Mouse (Mus musculus) limb, embryonic 15.5 days (tissue): ENCODE results near the gene Cav2. TPM values are rescaled to one million over a fixed set of nuclear protein-coding genes. Genes with fewer than 3 reads are reported as not detected.

Experiments
- ATAC-seq: fragments of 200-750 bp; cut with Nextera tagmentation; 2 replicates; pipeline ENCODE4 v1.8.0; 2017; ENCODE audit warnings: low read depth, moderate TSS enrichment; ENCODE audit not compliant: insufficient number of reproducible peaks, low FRiP score, low TSS enrichment
- H3K27ac ChIP-seq: fragments of 300-500 bp; sonication (generic); 2 replicates; pipeline ENCODE4 v1.5.1; 2015; ENCODE audit warnings: moderate library complexity, mild to moderate bottlenecking, inconsistent platforms
- H3K27me3 ChIP-seq: fragments of 300-500 bp; sonication (generic); 2 replicates; pipeline ENCODE4 v1.6.1; 2015; ENCODE audit warnings: inconsistent platforms
- H3K36me3 ChIP-seq: fragments of 300-500 bp; sonication (generic); 2 replicates; pipeline ENCODE4 v1.6.1; 2015; ENCODE audit warnings: inconsistent platforms
- H3K4me1 ChIP-seq: fragments of 300-500 bp; sonication (generic); 2 replicates; pipeline ENCODE4 v1.6.1; 2015; ENCODE audit warnings: inconsistent platforms
- H3K4me2 ChIP-seq: fragments of 300-500 bp; sonication (generic); 2 replicates; pipeline ENCODE4 v1.6.1; 2015; ENCODE audit warnings: mild to moderate bottlenecking, inconsistent platforms
- H3K4me3 ChIP-seq: fragments of 300-500 bp; sonication (generic); 2 replicates; pipeline ENCODE4 v1.5.1; 2015; ENCODE audit warnings: mild to moderate bottlenecking, inconsistent platforms
- H3K9ac ChIP-seq: fragments of 300-500 bp; sonication (generic); 2 replicates; pipeline ENCODE4 v1.6.1; 2015; ENCODE audit warnings: inconsistent platforms
- H3K9me3 ChIP-seq: fragments of 300-500 bp; sonication (generic); 2 replicates; pipeline ENCODE4 v1.6.1; 2016; ENCODE audit warnings: inconsistent platforms
- WGBS: fragments of 180-500 bp; shearing (Covaris S2); methylation state at CpG from one replicate; pipeline ENCODE4 v1.1.7; 2015; 5-methylcytosine and 5-hydroxymethylcytosine counted together
- polyA plus RNA-seq: library from polyadenylated mRNA; unstranded; fragments of >200 nt; fragmentation: Nextera tagmentation; extraction: Ambion mirVana; gene quantifications from 2 replicates; pipeline ENCODE4 v1.2.1, GENCODE M21; 2015

Gene Cav2
- polyA plus RNA-seq, 1 experiment from 2014 or later: 32.6 TPM

- Histone ChIP-seq H3K4me1 (peaks cover 16% of the 10 kb centered on the region), H3K27ac (no peak overlapping the region), H3K9ac (no peak overlapping the region), H3K27me3 (0 out of 2 replicates have a peak, but pooled peaks cover 4% of the 10 kb centered on the region), H3K4me2 (no peak overlapping the region), H3K4me3 (no peak overlapping the region), H3K9me3 (no peaks in the 10 kb centered on the region), H3K36me3 (no peaks in the 10 kb centered on the region)
- ATAC-seq: no peak
- WGBS: 84% methylated on average over 3 of the region's 3 CpGs
Measured at GRCm38 (mm10) chr6:17278366-17278765, 2.6 kb upstream of the Cav2 start.

GRCm38 (mm10) chr6:17281757-17282092 is 740 bp downstream of the Cav2 start:
- H3K9me3 ChIP-seq: no peaks in the 10 kb centered on the region
- H3K27me3 ChIP-seq: 0 out of 2 replicates have a peak, but pooled peaks cover 4% of the 10 kb centered on the region
- peak overlapping the region; percentile 81 for H3K27ac ChIP-seq
- 23% methylated on average over 8 of the region's 8 CpGs for WGBS
- ATAC-seq: 0 out of 2 replicates have a peak, but pooled peaks have one; percentile 10
- H3K4me1 ChIP-seq: peaks cover 16% of the 10 kb centered on the region
- peak overlapping the region; percentile 44; the same call in 1 of the 2 replicates for H3K9ac ChIP-seq
- H3K4me2 ChIP-seq: peak overlapping the region; percentile 89
- H3K4me3 ChIP-seq: peak overlapping the region; percentile 52
- no peaks in the 10 kb centered on the region for H3K36me3 ChIP-seq

GRCm38 (mm10) chr6:17282159-17282558 is 1.2 kb downstream of the Cav2 start:
- peak overlapping the region; percentile 81 for H3K27ac ChIP-seq
- no peak for ATAC-seq
- 29% methylated on average over 5 of the region's 5 CpGs for WGBS
- peaks cover 16% of the 10 kb centered on the region for H3K4me1 ChIP-seq
- no peaks in the 10 kb centered on the region for H3K9me3 ChIP-seq
- H3K36me3 ChIP-seq: no peaks in the 10 kb centered on the region
- 0 out of 2 replicates have a peak, but pooled peaks cover 4% of the 10 kb centered on the region for H3K27me3 ChIP-seq
- H3K4me2 ChIP-seq: peak overlapping the region; percentile 89
- peak overlapping the region; percentile 52 for H3K4me3 ChIP-seq
- H3K9ac ChIP-seq: no peak overlapping the region

GRCm38 (mm10) chr6:17283834-17284233 is 2.8 kb downstream of the Cav2 start:
- WGBS: 81% methylated on average over 3 of the region's 3 CpGs
- Histone ChIP-seq H3K4me1 (peaks cover 16% of the 10 kb centered on the region), H3K9me3 (no peaks in the 10 kb centered on the region), H3K27me3 (0 out of 2 replicates have a peak, but pooled peaks cover 4% of the 10 kb centered on the region), H3K4me3 (no peak overlapping the region), H3K36me3 (no peaks in the 10 kb centered on the region), H3K4me2 (no peak overlapping the region), H3K9ac (no peak overlapping the region), H3K27ac (no peak overlapping the region)
- ATAC-seq: no peak

DNA sequence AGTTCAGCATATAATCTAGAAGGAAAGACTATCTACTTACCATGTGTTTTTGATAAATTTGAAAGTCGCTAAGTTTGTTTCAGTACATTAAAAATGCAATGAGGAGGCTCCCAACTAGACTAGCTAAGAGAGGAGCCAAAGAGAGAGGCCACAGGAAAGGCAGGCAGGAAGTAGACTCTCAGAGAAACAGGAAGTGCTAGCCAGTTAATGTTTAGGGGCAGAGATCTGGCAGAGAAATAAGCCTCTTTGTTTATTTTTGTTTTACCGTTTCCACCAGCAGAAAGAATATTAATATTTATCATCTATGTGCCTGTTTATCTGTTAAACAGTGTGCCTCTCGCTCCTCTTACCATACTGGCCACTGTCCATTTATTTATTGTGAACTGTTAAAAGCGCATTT is 5.4 kb downstream of the Cav2 start:
- H3K4me2 ChIP-seq: no peak overlapping the region
- no peaks in the 10 kb centered on the region for H3K36me3 ChIP-seq
- no peaks in the 10 kb centered on the region for H3K27me3 ChIP-seq
- 67% methylated on average over 4 of the region's 4 CpGs for WGBS
- ATAC-seq: no peak
- H3K27ac ChIP-seq: no peak overlapping the region
- H3K4me1 ChIP-seq: peaks cover 7% of the 10 kb centered on the region
- no peak overlapping the region for H3K9ac ChIP-seq
- no peaks in the 10 kb centered on the region for H3K9me3 ChIP-seq
- H3K4me3 ChIP-seq: no peak overlapping the region

- Histone ChIP-seq H3K27ac (no peak overlapping the region), H3K4me1 (no peaks in the 10 kb centered on the region), H3K4me3 (no peak overlapping the region), H3K36me3 (no peaks in the 10 kb centered on the region), H3K27me3 (no peaks in the 10 kb centered on the region), H3K9me3 (no peaks in the 10 kb centered on the region), H3K4me2 (no peak overlapping the region), H3K9ac (no peak overlapping the region)
- no peak for ATAC-seq
- 70% methylated on average over 5 of the region's 5 CpGs for WGBS
Measured at GRCm38 (mm10) chr6:17295116-17295515, 14.1 kb downstream of the Cav2 start.

DNA sequence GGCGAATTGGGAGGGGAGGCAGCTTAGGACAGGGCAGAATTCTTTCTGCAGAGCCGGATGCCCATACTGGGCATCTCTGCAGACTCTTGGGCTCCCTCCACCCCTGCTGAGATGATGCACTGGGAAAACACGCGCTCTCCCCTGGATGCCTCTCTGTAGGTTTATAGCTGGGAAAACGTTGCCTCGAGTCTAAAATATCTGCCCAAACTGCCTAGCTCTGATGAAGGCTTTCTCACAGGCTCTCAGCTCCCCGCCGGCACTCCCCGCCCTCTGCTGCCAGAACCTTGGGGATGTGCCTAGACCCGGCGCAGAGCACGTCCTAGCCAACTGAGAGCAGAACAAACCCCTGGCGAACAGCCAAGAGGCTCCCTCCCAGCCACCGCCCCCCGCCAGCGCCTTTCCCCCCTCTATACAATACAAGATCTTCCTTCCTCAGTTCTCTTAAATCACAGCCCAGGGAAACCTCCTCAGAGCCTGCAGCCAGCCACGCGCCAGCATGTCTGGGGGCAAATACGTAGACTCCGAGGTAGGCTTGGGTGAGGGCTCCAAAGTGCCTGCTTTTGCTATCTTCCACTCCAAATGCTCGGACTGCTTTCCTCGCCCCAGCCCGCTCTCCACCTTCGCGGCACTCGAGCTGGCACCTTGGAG is 25.1 kb downstream of the Cav2 start, which contains the start of gene Cav1:
Gene Cav1, plus strand, starts transcription at position 382 of the 648 bp plus-strand sequence.
- peak within 1 kb of the TSS; percentile 54 for H3K9ac ChIP-seq
- H3K4me3 ChIP-seq: peak within 1 kb of the TSS; percentile 47
- H3K27ac ChIP-seq: peak within 1 kb of the TSS; percentile 84
- 0 out of 2 replicates have a peak, but pooled peaks cover 11% of the 10 kb centered on the region for H3K27me3 ChIP-seq
- peak; percentile 78 for ATAC-seq
- peaks cover 22% of the 10 kb centered on the region for H3K4me1 ChIP-seq
- H3K36me3 ChIP-seq: no peaks in the 10 kb centered on the region
- under 1% methylated on average over 26 of the region's 26 CpGs for WGBS
- no peaks in the 10 kb centered on the region for H3K9me3 ChIP-seq
- peak within 1 kb of the TSS; percentile 82 for H3K4me2 ChIP-seq

DNA sequence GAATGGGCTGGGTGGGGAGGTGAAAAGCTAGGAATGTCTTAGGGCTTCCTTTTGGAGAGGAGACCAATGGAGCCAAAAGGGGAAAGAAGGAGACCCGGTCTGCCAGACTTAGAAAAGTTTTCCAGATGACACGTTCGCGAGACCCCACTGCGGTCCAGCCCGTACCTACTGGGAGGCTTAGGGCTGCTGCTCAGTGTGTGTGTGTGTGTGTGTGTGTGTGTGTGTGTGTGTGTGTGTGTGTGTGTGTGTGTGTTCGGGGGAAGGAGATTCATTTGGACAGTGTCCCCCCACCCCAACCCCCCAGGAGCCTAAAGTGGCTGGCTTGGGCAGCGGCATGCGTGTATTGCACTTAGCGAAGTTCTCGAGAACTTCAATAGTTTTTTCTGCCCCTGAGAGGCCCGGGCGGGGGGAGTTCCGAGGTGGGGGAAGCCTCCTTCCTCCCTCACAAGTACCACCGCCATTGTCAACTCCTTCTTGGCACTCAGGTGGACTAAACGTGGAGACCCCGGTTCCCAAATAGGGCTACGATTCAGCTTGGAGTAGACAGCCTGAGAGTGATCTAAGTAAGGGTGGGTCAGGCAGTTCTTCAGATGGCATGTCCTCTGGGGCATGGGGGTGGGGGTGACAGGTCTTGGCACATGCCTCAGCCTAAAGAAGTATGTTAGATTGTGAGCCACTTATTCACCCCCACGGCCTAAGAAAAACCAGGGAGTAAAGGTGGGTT is 25.8 kb downstream of the Cav2 start:
- H3K36me3 ChIP-seq: no peaks in the 10 kb centered on the region
- no peaks in the 10 kb centered on the region for H3K9me3 ChIP-seq
- 0 out of 2 replicates have a peak, but pooled peaks cover 11% of the 10 kb centered on the region for H3K27me3 ChIP-seq
- H3K4me1 ChIP-seq: peaks cover 22% of the 10 kb centered on the region
- 0 out of 2 replicates have a peak, but pooled peaks have one; percentile 33 for ATAC-seq
- peak overlapping the region; percentile 54 for H3K9ac ChIP-seq
- H3K4me2 ChIP-seq: peak overlapping the region; percentile 82
- WGBS: 1% methylated on average over 18 of the region's 19 CpGs
- peak overlapping the region; percentile 47 for H3K4me3 ChIP-seq
- peak overlapping the region; percentile 84 for H3K27ac ChIP-seq

GRCm38 (mm10) chr6:17307461-17308115 is 26.6 kb downstream of the Cav2 start:
- Histone ChIP-seq H3K4me3 (peak overlapping the region; percentile 47), H3K4me2 (peak overlapping the region; percentile 82), H3K27ac (peak overlapping the region; percentile 84), H3K9ac (peak overlapping the region; percentile 31), H3K27me3 (0 out of 2 replicates have a peak, but pooled peaks cover 11% of the 10 kb centered on the region), H3K4me1 (peaks cover 22% of the 10 kb centered on the region), H3K9me3 (no peaks in the 10 kb centered on the region), H3K36me3 (no peaks in the 10 kb centered on the region)
- peak; percentile 78 for ATAC-seq
- WGBS: 3% methylated on average over 31 of the region's 31 CpGs

GRCm38 (mm10) chr6:17308661-17309060 is 27.7 kb downstream of the Cav2 start:
- Histone ChIP-seq H3K4me2 (peak overlapping the region; percentile 82), H3K9me3 (no peaks in the 10 kb centered on the region), H3K4me3 (peak overlapping the region; percentile 47), H3K27me3 (0 out of 2 replicates have a peak, but pooled peaks cover 11% of the 10 kb centered on the region), H3K36me3 (no peaks in the 10 kb centered on the region), H3K9ac (no peak overlapping the region), H3K27ac (no peak overlapping the region), H3K4me1 (peaks cover 22% of the 10 kb centered on the region)
- WGBS: 45% methylated on average over 2 of the region's 2 CpGs
- no peak for ATAC-seq

DNA sequence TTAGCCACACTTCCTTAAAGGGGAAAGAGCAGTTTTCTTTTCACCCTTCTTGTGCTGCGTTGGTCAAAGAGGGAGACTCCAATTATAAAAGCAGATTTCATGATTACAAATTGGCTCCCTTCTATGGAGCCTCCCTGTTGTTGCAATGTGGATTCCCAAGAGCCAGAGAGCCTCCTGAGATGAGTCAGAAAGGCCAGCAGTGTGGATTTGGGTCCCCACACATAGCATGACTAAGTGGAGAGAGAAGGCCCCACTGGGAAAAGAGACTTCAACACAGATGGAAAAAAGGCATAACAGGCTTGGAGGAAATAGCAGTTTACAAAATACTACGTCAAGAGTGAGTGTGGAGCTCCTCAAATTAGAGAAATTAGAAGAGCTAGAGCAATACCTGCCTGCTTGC is 28.3 kb downstream of the Cav2 start:
- Histone ChIP-seq H3K9ac (no peak overlapping the region), H3K36me3 (no peaks in the 10 kb centered on the region), H3K4me3 (0 out of 2 replicates have a peak overlapping the region, but pooled peaks have one; percentile 47), H3K9me3 (no peaks in the 10 kb centered on the region), H3K27ac (no peak overlapping the region), H3K27me3 (0 out of 2 replicates have a peak, but pooled peaks cover 11% of the 10 kb centered on the region), H3K4me2 (0 out of 2 replicates have a peak overlapping the region, but pooled peaks have one; percentile 82), H3K4me1 (peaks cover 22% of the 10 kb centered on the region)
- WGBS: 60% methylated on average over 2 of the region's 2 CpGs
- ATAC-seq: no peak
